Mouse (Mus musculus) liver, embryonic 11.5 days (tissue): Measurements from ENCODE around the gene Gm9844. TPM values are rescaled to one million over a fixed set of nuclear protein-coding genes. Genes with fewer than 3 reads are reported as not detected.
A peak's percentile ranks its signal among the peaks of the same experiment; 100 is the strongest.

Experiments used
- ATAC-seq: fragments of 200-750 bp; cut with Nextera tagmentation; replicated peaks from 2 replicates; pipeline ENCODE4 v1.8.0; 2017; ENCODE audit warnings: moderate number of reproducible peaks, mild to moderate bottlenecking, moderate TSS enrichment, moderate library complexity; ENCODE audit not compliant: low FRiP score
- DNase-seq: peaks from one replicate; pipeline ENCODE4 v3.0.0-alpha.2; 2017; ENCODE audit warnings: low spot score
- H3K27ac ChIP-seq: fragments of 300-500 bp; sonication (generic); 2 replicates; pipeline ENCODE4 v1.5.1; 2014; ENCODE audit warnings: mild to moderate bottlenecking, low read depth, low read length, control low read depth
- H3K27me3 ChIP-seq: fragments of 300-500 bp; sonication (generic); replicated peaks from 2 replicates; pipeline ENCODE4 v1.6.1; 2014; ENCODE audit warnings: low read length, mixed read lengths; ENCODE audit not compliant: control insufficient read depth, insufficient read depth
- H3K36me3 ChIP-seq: fragments of 300-500 bp; sonication (generic); 2 replicates; pipeline ENCODE4 v1.6.1; 2014; ENCODE audit warnings: mild to moderate bottlenecking, low read length, moderate library complexity, mixed read lengths; ENCODE audit not compliant: control insufficient read depth, insufficient read depth
- H3K4me1 ChIP-seq: fragments of 300-500 bp; sonication (generic); replicated peaks from 2 replicates; pipeline ENCODE4 v1.6.1; 2014; ENCODE audit warnings: low read length, mixed read lengths; ENCODE audit not compliant: control insufficient read depth, insufficient read depth
- H3K4me2 ChIP-seq: fragments of 300-500 bp; sonication (generic); 2 replicates; pipeline ENCODE4 v1.6.1; 2014; ENCODE audit warnings: mild to moderate bottlenecking, control low read depth, moderate library complexity
- H3K4me3 ChIP-seq: fragments of 300-500 bp; sonication (generic); 2 replicates; pipeline ENCODE4 v1.5.1; 2014; ENCODE audit warnings: low read depth, low read length, control low read depth
- H3K9ac ChIP-seq: fragments of 300-500 bp; sonication (generic); 2 replicates; pipeline ENCODE4 v1.6.1; 2014; ENCODE audit warnings: low read depth, low read length, control low read depth
- H3K9me3 ChIP-seq: fragments of 300-500 bp; sonication (generic); 2 replicates; pipeline ENCODE4 v1.6.1; 2016; ENCODE audit warnings: low read length, inconsistent platforms, mixed read lengths; ENCODE audit not compliant: control insufficient read depth
- WGBS: fragments of 180-500 bp; shearing (Covaris S2); extraction: QIAGEN DNeasy Blood & Tissue Kit; methylation state at CpG from one replicate; pipeline ENCODE4 v1.1.7; 2014; 5-methylcytosine and 5-hydroxymethylcytosine counted together
- polyA plus RNA-seq: library from polyadenylated mRNA; unstranded; fragments of >200 nt; fragmentation: Nextera tagmentation; extraction: Ambion mirVana; gene quantifications from 2 replicates; pipeline ENCODE4 v1.2.1, GENCODE M21; 2014

The Gm9844 gene
- polyA plus RNA-seq, 1 experiment from 2014 or later, result 5.8 TPM

- DNase-seq (no peak), ATAC-seq (no peak)
- Histone ChIP-seq H3K4me3 (peak overlapping the region; percentile 80), H3K36me3 (no peaks in the 10 kb centered on the region), H3K27me3 (no peaks in the 10 kb centered on the region), H3K27ac (peak overlapping the region; percentile 84), H3K9ac (peak overlapping the region; percentile 80; the same call in 1 of the 2 replicates), H3K9me3 (no peaks in the 10 kb centered on the region), H3K4me1 (peaks cover 28% of the 10 kb centered on the region), H3K4me2 (peak overlapping the region; percentile 85)
- 36% methylated on average over 1 of the region's 1 CpGs for WGBS
Observed at GRCm38 (mm10) chr7:24901842-24902241, 39.8 kb downstream of the Gm9844 start.

GRCm38 (mm10) chr7:24902264-24902629, 40.2 kb downstream of the Gm9844 start:
- Histone ChIP-seq H3K4me3 (peak overlapping the region; percentile 80), H3K27me3 (no peaks in the 10 kb centered on the region), H3K27ac (peak overlapping the region; percentile 84), H3K4me1 (peaks cover 32% of the 10 kb centered on the region), H3K4me2 (peak overlapping the region; percentile 85), H3K9me3 (no peaks in the 10 kb centered on the region), H3K36me3 (no peaks in the 10 kb centered on the region), H3K9ac (peak overlapping the region; percentile 80)
- 14% methylated on average over 2 of the region's 2 CpGs for WGBS
- ATAC-seq (no peak), DNase-seq (no peak)

GRCm38 (mm10) chr7:24902630-24903443, 40.8 kb downstream of the Gm9844 start, which contains the start of gene Arhgef1:
Gene Arhgef1 (plus strand): TSS chr7:24902912.
- Histone ChIP-seq H3K9ac (peak within 1 kb of the TSS; percentile 80), H3K9me3 (no peaks in the 10 kb centered on the region), H3K27ac (peak within 1 kb of the TSS; percentile 84), H3K4me3 (peak within 1 kb of the TSS; percentile 80), H3K4me1 (peaks cover 38% of the 10 kb centered on the region), H3K27me3 (no peaks in the 10 kb centered on the region), H3K36me3 (peaks cover 2% of the 10 kb centered on the region; the same call in 1 of the 2 replicates), H3K4me2 (peak within 1 kb of the TSS; percentile 85)
- peak; percentile 76 for DNase-seq
- WGBS, result 3% methylated on average over 59 of the region's 68 CpGs
- ATAC-seq, result peak; percentile 55

- Histone ChIP-seq H3K4me1 (peaks cover 39% of the 10 kb centered on the region), H3K9me3 (no peaks in the 10 kb centered on the region), H3K9ac (peak overlapping the region; percentile 80), H3K4me2 (peak overlapping the region; percentile 85), H3K27me3 (no peaks in the 10 kb centered on the region), H3K27ac (peak overlapping the region; percentile 84), H3K36me3 (peaks cover 8% of the 10 kb centered on the region; the same call in 1 of the 2 replicates), H3K4me3 (peak overlapping the region; percentile 80)
- no peak for DNase-seq
- no peak for ATAC-seq
- WGBS, result 13% methylated on average over 10 of the region's 10 CpGs
Observed at GRCm38 (mm10) chr7:24903444-24903825, 41.4 kb downstream of the Gm9844 start.

GRCm38 (mm10) chr7:24904070-24904483, 42.1 kb downstream of the Gm9844 start:
- H3K4me3 ChIP-seq, result peak overlapping the region; percentile 80
- H3K4me2 ChIP-seq, result peak overlapping the region; percentile 85
- H3K9ac ChIP-seq, result peak overlapping the region; percentile 80
- no peaks in the 10 kb centered on the region for H3K9me3 ChIP-seq
- under 1% methylated on average over 30 of the region's 30 CpGs for WGBS
- H3K27me3 ChIP-seq, result no peaks in the 10 kb centered on the region
- peaks cover 12% of the 10 kb centered on the region; the same call in 1 of the 2 replicates for H3K36me3 ChIP-seq
- peaks cover 39% of the 10 kb centered on the region for H3K4me1 ChIP-seq
- ATAC-seq (peak; percentile 94), DNase-seq (peak; percentile 91)
- H3K27ac ChIP-seq, result peak overlapping the region; percentile 84

GRCm38 (mm10) chr7:24904936-24905335, 42.9 kb downstream of the Gm9844 start:
- Histone ChIP-seq H3K36me3 (peaks cover 15% of the 10 kb centered on the region), H3K4me2 (peak overlapping the region; percentile 85), H3K27ac (peak overlapping the region; percentile 84), H3K27me3 (no peaks in the 10 kb centered on the region), H3K9ac (peak overlapping the region; percentile 76), H3K4me3 (peak overlapping the region; percentile 80), H3K4me1 (peaks cover 39% of the 10 kb centered on the region), H3K9me3 (no peaks in the 10 kb centered on the region)
- DNase-seq (no peak), ATAC-seq (peak; percentile 46)
- 18% methylated on average over 3 of the region's 3 CpGs for WGBS

- ATAC-seq, result no peak
- WGBS, result 27% methylated on average over 6 of the region's 6 CpGs
Observed at GRCm38 (mm10) chr7:24906551-24906950, 44.5 kb downstream of the Gm9844 start.

GRCm38 (mm10) chr7:24907211-24907748, 45.3 kb downstream of the Gm9844 start:
- Histone ChIP-seq H3K4me2 (peak overlapping the region; percentile 36), H3K9ac (0 out of 2 replicates have a peak overlapping the region, but pooled peaks have one; percentile 20), H3K4me1 (peaks cover 32% of the 10 kb centered on the region), H3K9me3 (no peaks in the 10 kb centered on the region), H3K4me3 (no peak overlapping the region), H3K27me3 (no peaks in the 10 kb centered on the region), H3K36me3 (peaks cover 20% of the 10 kb centered on the region), H3K27ac (no peak overlapping the region; the same call in 1 of the 2 replicates)
- DNase-seq (no peak), ATAC-seq (no peak)
- WGBS, result 29% methylated on average over 13 of the region's 13 CpGs

More at GRCm38 (mm10) chr7:24906551-24906950, 44.5 kb downstream of the Gm9844 start:
- H3K4me2 ChIP-seq, result peak overlapping the region; percentile 36
- no peak overlapping the region for H3K9ac ChIP-seq
- no peaks in the 10 kb centered on the region for H3K9me3 ChIP-seq
- H3K27me3 ChIP-seq, result no peaks in the 10 kb centered on the region
- peaks cover 16% of the 10 kb centered on the region for H3K36me3 ChIP-seq
- no peak for DNase-seq
- no peak overlapping the region for H3K27ac ChIP-seq
- peaks cover 39% of the 10 kb centered on the region for H3K4me1 ChIP-seq
- H3K4me3 ChIP-seq, result no peak overlapping the region
